Mouse (Mus musculus) left cerebral cortex, postnatal 14 days (tissue): ENCODE measurements around the gene Klhl40. TPM values are rescaled to one million over a fixed set of nuclear protein-coding genes. Genes with fewer than 3 reads are reported as not detected.

Experiments
- DNase-seq, 2 experiments: peaks; one replicate each; pipeline ENCODE4 v3.0.0; 2021 to 2022; ENCODE audit warnings: low spot score in 2 of 2, mixed read lengths in 1 of 2
- intact Hi-C: fragments of 180-260 bp; cut with DNase I; formaldehyde crosslinking; loops from one replicate; pipeline ENCODE4 v1.15.1; 2025
- long read RNA-seq, 2 experiments: library from polyadenylated mRNA; stranded (forward); transcript quantifications; one replicate each; pipeline ENCODE4 v2.0.0; 2021
- total RNA-seq, 2 experiments: library from RNA; stranded (reverse); gene quantifications; 2 replicates each; pipeline ENCODE4 v1.2.3; 2021

Gene Klhl40
- total RNA-seq = 1 to 10 TPM; 5.0 to 5.3 TPM
- long read RNA-seq, experiment 1, transcript Klhl40-201 (6 exons, 2,370 nt) = major isoform, 11 of 15 reads
- long read RNA-seq, experiment 1, partial matches to known transcripts = 0 of 15 reads
- long read RNA-seq, experiment 1, other reads (novel, unspliced or antisense) = 4 of 15 reads
- long read RNA-seq, experiment 2, transcript Klhl40-201 (6 exons, 2,370 nt) = major isoform, 8 of 10 reads
- long read RNA-seq, experiment 2, partial matches to known transcripts = 0 of 10 reads
- long read RNA-seq, experiment 2, other reads (novel, unspliced or antisense) = 2 of 10 reads

- intact Hi-C loops = loop anchor here (5.0 kb wide), 1 partner anchor 50 kb away; no protein-coding TSS in a partner anchor
- peak; percentile 53 to 64 for DNase-seq
These were observed at the start of gene Klhl40 for GRCm38 (mm10) chr9:121777484-121778065. Klhl40 (plus strand) TSS chr9:121777607.

DNA sequence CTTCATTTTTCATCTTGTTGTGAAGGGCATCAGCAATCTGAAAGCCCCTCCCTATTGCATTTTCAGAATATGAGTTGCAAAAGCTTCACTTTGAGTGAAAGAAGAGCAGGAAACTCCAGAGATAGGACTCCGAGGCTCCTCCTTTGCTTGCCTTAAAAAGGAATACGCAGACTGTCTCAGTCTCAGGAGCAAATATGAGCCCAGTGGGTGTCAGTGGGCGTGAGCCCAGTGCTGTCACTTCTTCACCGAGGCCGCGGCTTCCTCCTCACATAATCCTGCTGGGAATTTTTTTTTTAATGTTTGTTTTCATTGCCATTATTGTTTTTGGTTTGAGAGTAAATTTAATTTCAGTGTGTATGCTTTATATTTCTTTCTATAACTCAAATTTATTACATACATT is 36.9 kb upstream of the Klhl40 start:
- no peak for DNase-seq
- intact Hi-C loops = no loop called here

- DNase-seq = no peak
- intact Hi-C loops = no loop called here
These were observed 36.2 kb upstream of the Klhl40 start for GRCm38 (mm10) chr9:121741168-121741567.

DNA sequence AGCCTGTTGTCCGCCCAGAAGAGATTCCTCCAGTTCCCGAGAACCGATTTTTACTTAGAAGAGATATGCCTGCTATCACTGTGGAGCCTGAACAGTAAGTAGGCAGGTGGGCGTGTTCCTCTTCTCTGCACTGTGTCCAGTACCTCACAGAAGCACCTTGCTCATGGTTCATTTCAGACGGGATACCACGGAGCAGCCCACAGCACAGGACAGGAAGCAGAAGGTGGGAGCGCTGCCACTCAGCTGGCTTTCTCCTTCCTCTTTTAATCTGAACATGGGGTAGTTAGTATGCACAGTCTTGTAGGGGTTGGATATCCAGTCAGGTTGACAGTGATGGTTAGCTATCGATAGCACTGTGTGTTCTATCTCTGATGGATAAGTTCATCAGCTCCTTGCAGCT is 33.4 kb upstream of the Klhl40 start:
- intact Hi-C loops = no loop called here
- no peak for DNase-seq

- DNase-seq = peak in 1 of 2 experiments; percentile 52
- intact Hi-C loops = no loop called here
These were observed 24.6 kb upstream of the Klhl40 start for GRCm38 (mm10) chr9:121752774-121753173.

DNA sequence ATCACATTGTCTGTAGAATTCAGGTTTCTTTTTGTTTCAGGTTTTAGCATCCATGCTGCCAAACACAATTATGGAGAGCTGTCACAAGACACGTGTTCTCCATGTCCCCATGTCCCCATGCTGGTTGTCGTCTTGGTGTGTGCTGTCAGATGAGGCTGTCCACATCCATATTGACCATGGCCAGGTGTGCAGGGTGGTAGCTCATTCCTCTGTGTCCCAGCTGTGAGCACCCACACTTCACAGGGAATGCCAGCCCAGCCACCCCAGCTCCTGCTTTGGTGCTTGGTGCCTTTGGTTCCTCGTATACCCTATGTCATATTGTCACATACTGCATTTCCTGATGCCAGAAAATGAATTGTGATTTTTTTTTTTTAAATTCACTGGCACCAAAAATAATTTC is 22.8 kb upstream of the Klhl40 start:
- intact Hi-C loops = no loop called here
- DNase-seq = no peak

- DNase-seq = no peak
- intact Hi-C loops = no loop called here
These were observed 20.6 kb upstream of the Klhl40 start for GRCm38 (mm10) chr9:121756785-121757184.

DNA sequence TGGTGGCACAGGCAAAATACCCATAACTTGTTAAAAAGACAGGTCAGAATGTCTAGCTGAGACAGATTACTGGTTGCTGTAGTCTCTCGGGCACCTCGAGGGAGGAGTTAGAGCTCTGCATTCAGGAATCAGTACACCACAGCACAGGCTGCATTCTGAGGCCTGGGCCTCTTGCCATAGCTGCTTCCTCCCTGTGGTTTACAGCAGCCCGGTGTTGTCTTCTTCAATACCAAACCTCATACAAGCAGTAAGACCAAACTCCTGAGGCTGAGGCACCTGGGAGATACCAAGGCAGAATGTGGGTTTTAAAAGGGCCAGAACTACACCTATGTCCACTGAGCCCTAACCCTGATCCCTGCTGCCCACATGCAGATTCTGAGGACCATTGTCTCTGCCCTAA is 20.0 kb upstream of the Klhl40 start:
- intact Hi-C loops = no loop called here
- DNase-seq = peak in 1 of 2 experiments; percentile 72

- DNase-seq = peak in 1 of 2 experiments; percentile 22
- intact Hi-C loops = loop anchor here (2.0 kb wide), 1 partner anchor 73 kb away; no protein-coding TSS in a partner anchor
These were observed 19.3 kb upstream of the Klhl40 start for GRCm38 (mm10) chr9:121757835-121758814.

GRCm38 (mm10) chr9:121759091-121760081 is 18.0 kb upstream of the Klhl40 start, which contains the start of gene Zfp651:
Zfp651 (plus strand) TSS chr9:121759330.
- DNase-seq = peak; percentile 77 to 81
- intact Hi-C loops = loop anchor here (2.0 kb wide), 1 partner anchor 71 kb away; no protein-coding TSS in a partner anchor

DNA sequence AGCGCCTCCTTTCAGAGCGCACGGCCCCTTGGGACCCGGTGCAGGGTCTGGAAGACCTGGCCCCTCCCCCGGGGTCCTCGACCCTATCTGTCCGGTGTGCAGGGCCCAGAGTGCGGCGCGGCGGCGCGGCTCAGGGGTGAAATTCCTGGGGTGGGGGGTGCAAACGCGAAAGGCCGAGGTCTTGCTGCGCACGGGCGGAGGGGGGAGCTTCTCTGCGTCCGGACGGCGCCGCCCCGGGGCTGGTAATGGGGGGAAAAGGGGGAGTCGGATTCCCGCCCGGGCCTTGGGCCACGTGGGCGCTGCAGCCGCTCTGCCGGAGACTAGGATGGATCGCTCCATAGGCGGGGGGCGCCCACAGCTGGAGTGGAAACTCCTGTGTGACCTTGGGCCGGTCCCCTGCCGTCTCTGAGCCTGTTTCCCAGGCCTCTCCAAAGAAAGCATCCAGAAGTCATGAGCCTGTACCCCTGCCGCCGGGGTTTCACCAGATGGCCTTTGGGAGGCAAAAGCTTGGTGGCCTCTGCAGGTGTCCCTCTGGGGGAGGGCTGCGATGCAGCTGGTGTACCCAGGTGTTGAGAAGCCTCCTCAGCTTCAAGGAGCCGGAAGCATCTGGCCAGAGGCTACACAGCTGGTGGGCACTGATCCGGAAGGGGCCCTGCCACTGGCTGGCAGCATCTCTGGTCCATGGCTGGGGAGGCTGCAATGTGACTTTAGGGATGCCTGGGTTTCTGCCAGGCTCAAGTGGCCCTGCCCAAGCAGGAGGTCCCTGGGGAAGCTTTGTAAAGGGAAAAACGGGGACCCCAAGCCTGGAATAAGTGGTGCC is 16.9 kb upstream of the Klhl40 start:
- intact Hi-C loops = no loop called here
- peak in 1 of 2 experiments; percentile 57 for DNase-seq

GRCm38 (mm10) chr9:121761091-121761665 is 16.2 kb upstream of the Klhl40 start:
- intact Hi-C loops = no loop called here
- DNase-seq = no peak

DNA sequence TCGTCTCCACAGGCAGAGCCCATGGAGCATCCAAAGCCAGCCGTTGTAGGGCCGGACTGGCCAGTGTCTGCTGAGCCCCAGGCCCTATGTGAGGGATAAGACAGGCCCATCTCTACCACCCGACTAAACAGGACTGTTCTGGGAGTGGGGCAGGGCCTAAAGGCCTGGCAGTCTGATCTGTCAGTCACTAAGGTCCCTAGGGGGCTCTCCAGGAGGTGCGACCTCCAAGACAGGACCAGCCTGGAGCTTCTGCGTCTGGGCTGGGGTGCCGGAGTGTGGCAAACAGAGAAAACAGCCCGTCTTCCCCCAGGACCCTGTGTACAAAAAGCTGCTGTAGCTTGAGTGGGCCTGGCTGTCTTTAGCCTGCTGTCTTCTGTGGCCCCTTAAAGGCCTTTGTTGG is 15.6 kb upstream of the Klhl40 start:
- DNase-seq = no peak
- intact Hi-C loops = no loop called here

DNA sequence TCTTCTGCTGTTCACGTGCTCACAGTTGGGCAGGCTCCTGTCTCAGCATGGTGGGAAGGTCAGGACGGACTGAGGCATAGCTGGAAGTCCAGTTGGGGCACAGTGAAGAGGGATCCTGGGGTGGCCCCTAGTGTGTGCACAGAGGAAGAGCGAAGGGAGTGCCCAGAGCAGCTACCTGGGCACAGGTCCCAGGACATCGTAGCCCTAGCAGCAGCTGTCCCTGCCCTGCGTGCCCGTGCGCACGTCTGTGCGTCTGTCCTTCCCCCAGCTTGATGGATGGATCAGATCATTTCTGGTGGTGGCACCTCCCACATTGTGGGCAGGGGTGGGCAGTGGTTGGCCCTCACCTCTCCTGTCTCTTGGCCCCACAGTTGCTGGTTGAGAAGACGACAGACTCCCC is 15.2 kb upstream of the Klhl40 start:
- intact Hi-C loops = no loop called here

GRCm38 (mm10) chr9:121762761-121763160 is 14.6 kb upstream of the Klhl40 start:
- intact Hi-C loops = no loop called here
- DNase-seq = no peak

More for the DNA sequence above, 15.2 kb upstream of the Klhl40 start:
- DNase-seq = no peak

DNA sequence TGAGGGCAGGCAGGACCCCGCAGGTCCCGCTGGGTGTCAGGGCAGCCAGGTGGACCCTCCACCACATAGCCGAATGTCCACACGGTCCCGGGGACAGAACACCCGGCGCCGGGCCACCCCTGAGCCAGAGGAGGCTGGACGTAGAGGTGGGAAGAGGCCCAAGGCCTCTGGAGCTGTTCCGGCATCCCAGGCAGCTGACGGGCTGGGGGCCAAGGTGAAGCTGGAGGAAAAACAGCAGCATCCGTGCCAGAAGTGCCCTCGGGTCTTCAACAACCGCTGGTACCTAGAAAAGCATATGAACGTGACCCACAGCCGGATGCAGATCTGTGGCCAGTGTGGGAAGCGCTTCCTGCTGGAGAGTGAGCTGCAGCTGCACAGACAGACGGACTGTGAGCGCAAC is 13.7 kb upstream of the Klhl40 start:
- intact Hi-C loops = no loop called here
- no peak for DNase-seq

DNA sequence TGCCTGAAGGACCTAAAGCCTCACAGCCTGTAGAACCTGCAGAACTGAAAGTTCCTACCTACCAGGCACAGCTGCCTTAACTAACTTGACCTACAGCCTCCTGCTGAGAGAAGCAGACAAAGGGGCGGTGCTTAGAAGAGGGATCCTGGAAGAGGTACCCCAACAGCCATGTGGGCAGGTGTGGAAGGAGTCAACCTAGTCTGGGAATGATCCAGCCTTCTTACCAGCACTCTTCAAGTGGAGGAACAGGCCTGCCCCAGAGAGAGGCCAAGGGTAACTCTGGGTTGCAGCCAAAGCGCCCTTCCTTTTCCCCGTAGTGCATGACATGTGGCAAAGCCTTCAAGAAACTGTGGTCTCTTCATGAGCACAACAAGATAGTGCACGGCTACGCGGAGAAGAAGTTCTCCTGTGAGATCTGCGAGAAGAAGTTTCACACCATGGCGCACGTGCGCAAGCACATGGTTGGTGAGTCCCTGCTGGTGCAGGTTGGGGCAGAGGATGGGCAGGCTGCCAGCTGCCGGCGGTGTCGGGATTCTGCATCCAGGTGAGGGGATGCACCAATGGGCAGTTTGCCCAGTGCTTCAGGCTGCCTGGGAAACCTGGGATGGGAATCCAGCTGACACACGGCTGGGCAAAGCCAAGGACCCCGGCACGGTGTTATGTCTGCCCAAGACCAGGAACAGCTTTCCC is 12.1 kb upstream of the Klhl40 start:
- no peak for DNase-seq
- intact Hi-C loops = no loop called here
